Mouse (Mus musculus): ENCODE data around the gene Mapk8ip3. TPM values are rescaled to one million over a fixed set of nuclear protein-coding genes. Genes with fewer than 3 reads are reported as not detected.

Mapk8ip3 gene
- polyA plus RNA-seq, 1 experiment: 59.5 TPM

GRCm38 (mm10) chr17:24899153-24899552, 37.6 kb downstream of the Mapk8ip3 start:
- no peaks in the 10 kb centered on the region for H3K4me1 ChIP-seq (ENCODE audit: control insufficient read depth, insufficient read depth, low read length)
- H3K4me3 ChIP-seq (ENCODE audit: low read depth, low read length): no peak overlapping the region
- no peaks in the 10 kb centered on the region for H3K27me3 ChIP-seq (ENCODE audit: control insufficient read depth, insufficient read depth, low read length, poor library complexity, severe bottlenecking)
- no peak overlapping the region for H3K27ac ChIP-seq (ENCODE audit: insufficient read depth, low read length)
- H3K36me3 ChIP-seq (ENCODE audit: control insufficient read depth, insufficient read depth, low read length, poor library complexity, severe bottlenecking): peaks cover 8% of the 10 kb centered on the region; the same call in 1 of the 2 replicates
- no peaks in the 10 kb centered on the region for H3K9me3 ChIP-seq (replicated peaks; ENCODE audit: control insufficient read depth, insufficient read depth, low read length, poor library complexity, severe bottlenecking)
- TF ChIP-seq EP300 (IDR thresholded peaks at IDR 0.05; ENCODE audit: insufficient read depth, low read depth, low read length) (no peak), POLR2A (IDR thresholded peaks at IDR 0.05; ENCODE audit: insufficient read depth, low read length) (no peak), CTCF (IDR thresholded peaks at IDR 0.05; ENCODE audit: low read depth, low read length) (no peak)
- H3K9ac ChIP-seq (ENCODE audit: low read depth, poor library complexity, severe bottlenecking): no peak overlapping the region

DNA sequence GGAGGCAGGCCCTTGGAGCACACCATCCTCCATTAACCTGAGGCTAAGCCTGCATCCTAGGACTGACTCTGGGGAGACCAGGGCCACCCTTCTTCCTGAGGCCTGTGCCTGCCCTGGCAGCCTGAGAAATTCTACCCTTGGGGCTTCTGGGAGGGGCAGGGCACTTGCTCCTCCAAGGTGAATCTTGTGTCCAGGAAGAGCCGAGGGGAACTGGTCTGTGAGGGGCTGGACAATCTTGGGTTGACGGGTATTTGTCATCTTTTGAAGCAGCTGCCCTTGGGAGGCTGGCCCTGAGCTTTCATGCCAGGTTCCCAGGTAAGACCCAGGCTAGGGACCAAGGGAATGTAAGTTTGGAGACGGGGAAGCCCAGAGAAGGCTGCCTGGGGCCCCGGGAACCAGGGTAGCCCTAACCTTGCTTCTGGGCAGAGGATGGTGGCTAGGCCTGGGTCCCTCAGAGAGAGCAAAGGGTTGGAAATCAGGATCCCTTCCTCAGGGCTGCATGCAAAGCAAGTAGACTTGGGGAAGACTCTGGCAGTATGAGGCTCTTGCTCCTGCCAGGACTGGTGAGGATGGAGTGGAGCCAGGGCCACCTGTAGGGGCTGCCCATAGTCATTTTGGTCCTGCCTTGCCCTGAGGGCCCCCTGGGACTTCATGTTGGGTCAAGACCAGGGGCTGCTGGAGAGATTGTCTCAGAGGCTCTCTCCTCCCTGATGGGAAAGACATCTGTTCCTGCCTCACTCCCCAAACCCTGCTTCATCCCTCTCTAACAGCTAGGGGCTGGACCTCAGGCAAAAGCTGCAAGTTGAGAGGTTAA, 38.5 kb downstream of the Mapk8ip3 start:
- Histone ChIP-seq H3K9me3 (replicated peaks; ENCODE audit: control insufficient read depth, insufficient read depth, low read length, poor library complexity, severe bottlenecking) (no peaks in the 10 kb centered on the region), H3K27ac (ENCODE audit: insufficient read depth, low read length) (no peak overlapping the region), H3K4me1 (ENCODE audit: control insufficient read depth, insufficient read depth, low read length) (no peaks in the 10 kb centered on the region), H3K4me3 (ENCODE audit: low read depth, low read length) (no peak overlapping the region), H3K9ac (ENCODE audit: low read depth, poor library complexity, severe bottlenecking) (no peak overlapping the region), H3K27me3 (ENCODE audit: control insufficient read depth, insufficient read depth, low read length, poor library complexity, severe bottlenecking) (no peaks in the 10 kb centered on the region), H3K36me3 (ENCODE audit: control insufficient read depth, insufficient read depth, low read length, poor library complexity, severe bottlenecking) (peaks cover 8% of the 10 kb centered on the region; the same call in 1 of the 2 replicates)
- TF ChIP-seq POLR2A (IDR thresholded peaks at IDR 0.05; ENCODE audit: insufficient read depth, low read length): no peak
- TF ChIP-seq EP300 (IDR thresholded peaks at IDR 0.05; ENCODE audit: insufficient read depth, low read depth, low read length): no peak
- TF ChIP-seq CTCF (IDR thresholded peaks at IDR 0.05; ENCODE audit: low read depth, low read length): no peak

DNA sequence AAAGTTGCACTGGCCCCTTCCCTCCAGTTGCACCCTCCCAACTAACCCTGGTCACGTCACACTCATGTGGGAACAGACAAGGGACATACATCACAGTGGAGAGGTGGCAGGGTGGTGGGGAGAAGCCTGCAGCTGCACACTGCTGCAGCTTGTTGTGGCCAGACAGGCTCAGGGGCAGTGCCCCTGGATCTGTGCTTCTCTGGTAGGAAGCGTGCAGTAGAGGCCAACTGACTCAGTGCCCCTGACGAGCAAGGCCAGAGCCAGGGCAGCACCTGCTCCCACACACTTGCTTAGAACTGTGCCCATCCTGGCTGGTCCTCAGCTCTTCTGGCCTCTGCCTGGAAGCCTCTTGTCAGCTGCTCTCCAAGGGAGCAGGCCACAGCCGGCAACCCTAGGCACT, 39.2 kb downstream of the Mapk8ip3 start:
- Histone ChIP-seq H3K36me3 (ENCODE audit: control insufficient read depth, insufficient read depth, low read length, poor library complexity, severe bottlenecking) (peaks cover 8% of the 10 kb centered on the region; the same call in 1 of the 2 replicates), H3K4me1 (ENCODE audit: control insufficient read depth, insufficient read depth, low read length) (no peaks in the 10 kb centered on the region), H3K9ac (ENCODE audit: low read depth, poor library complexity, severe bottlenecking) (no peak overlapping the region), H3K9me3 (replicated peaks; ENCODE audit: control insufficient read depth, insufficient read depth, low read length, poor library complexity, severe bottlenecking) (no peaks in the 10 kb centered on the region), H3K27ac (ENCODE audit: insufficient read depth, low read length) (no peak overlapping the region), H3K4me3 (ENCODE audit: low read depth, low read length) (no peak overlapping the region), H3K27me3 (ENCODE audit: control insufficient read depth, insufficient read depth, low read length, poor library complexity, severe bottlenecking) (no peaks in the 10 kb centered on the region)
- TF ChIP-seq CTCF (IDR thresholded peaks at IDR 0.05; ENCODE audit: low read depth, low read length) (no peak), EP300 (IDR thresholded peaks at IDR 0.05; ENCODE audit: insufficient read depth, low read depth, low read length) (no peak), POLR2A (IDR thresholded peaks at IDR 0.05; ENCODE audit: insufficient read depth, low read length) (no peak)

DNA sequence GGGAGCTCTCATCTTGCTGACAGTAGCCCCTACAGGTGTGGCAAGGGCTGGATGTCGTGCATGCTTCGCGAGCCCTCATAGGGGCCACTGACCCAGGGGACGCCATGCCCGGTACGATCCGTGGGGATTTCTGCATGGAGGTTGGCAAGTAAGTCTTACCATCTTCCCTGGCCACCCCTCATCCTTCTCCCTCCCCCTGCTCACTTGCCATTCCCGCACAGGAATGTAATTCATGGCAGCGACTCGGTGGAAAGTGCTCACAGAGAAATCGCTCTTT, 39.8 kb downstream of the Mapk8ip3 start:
- no peaks in the 10 kb centered on the region for H3K27me3 ChIP-seq (ENCODE audit: control insufficient read depth, insufficient read depth, low read length, poor library complexity, severe bottlenecking)
- H3K4me3 ChIP-seq (ENCODE audit: low read depth, low read length): peak overlapping the region; percentile 92
- no peaks in the 10 kb centered on the region for H3K4me1 ChIP-seq (ENCODE audit: control insufficient read depth, insufficient read depth, low read length)
- H3K9me3 ChIP-seq (replicated peaks; ENCODE audit: control insufficient read depth, insufficient read depth, low read length, poor library complexity, severe bottlenecking): no peaks in the 10 kb centered on the region
- TF ChIP-seq CTCF (IDR thresholded peaks at IDR 0.05; ENCODE audit: low read depth, low read length): no peak
- no peak for TF ChIP-seq POLR2A (IDR thresholded peaks at IDR 0.05; ENCODE audit: insufficient read depth, low read length)
- TF ChIP-seq EP300 (IDR thresholded peaks at IDR 0.05; ENCODE audit: insufficient read depth, low read depth, low read length): no peak
- H3K36me3 ChIP-seq (ENCODE audit: control insufficient read depth, insufficient read depth, low read length, poor library complexity, severe bottlenecking): peaks cover 8% of the 10 kb centered on the region; the same call in 1 of the 2 replicates
- peak overlapping the region; percentile 69; the same call in 1 of the 2 replicates for H3K27ac ChIP-seq (ENCODE audit: insufficient read depth, low read length)
- H3K9ac ChIP-seq (ENCODE audit: low read depth, poor library complexity, severe bottlenecking): peak overlapping the region; percentile 68

DNA sequence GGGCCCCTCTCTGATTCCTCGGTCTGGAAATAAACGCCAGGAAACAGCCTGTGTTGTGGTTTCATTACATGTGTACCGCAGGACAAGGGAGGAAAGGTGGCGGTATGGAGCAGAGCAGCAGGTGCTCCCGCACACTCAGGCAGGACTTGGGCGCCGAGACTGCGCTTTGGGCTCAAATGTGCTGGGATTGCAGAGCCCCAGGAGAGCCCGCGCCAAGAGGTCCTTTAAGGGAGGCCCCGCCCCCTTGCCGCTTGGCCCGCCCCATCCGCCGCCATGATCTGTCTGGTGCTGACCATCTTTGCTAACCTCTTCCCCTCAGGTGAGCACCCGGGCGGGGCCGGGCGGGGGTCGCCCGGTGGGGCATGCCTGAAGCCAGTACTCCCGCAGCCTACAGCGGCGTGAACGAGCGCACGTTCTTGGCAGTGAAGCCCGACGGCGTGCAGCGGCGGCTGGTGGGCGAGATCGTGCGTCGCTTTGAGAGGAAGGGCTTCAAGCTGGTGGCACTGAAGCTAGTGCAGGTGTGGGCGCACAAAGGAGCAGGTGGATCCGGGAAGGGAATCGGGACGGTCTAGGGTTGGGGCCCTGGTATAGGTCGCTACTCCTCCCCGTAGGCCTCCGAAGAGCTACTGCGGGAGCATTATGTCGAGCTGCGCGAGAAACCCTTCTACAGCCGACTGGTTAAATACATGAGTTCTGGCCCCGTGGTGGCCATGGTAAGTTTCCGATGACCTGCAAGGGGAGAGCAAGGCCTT, 40.4 kb downstream of the Mapk8ip3 start, which contains the start of gene Nme3:
TSS of gene Nme3 (plus strand) at position 260 of the 752 bp plus-strand sequence.
- H3K27ac ChIP-seq (ENCODE audit: insufficient read depth, low read length): peak within 1 kb of the TSS; percentile 69
- TF ChIP-seq POLR2A (IDR thresholded peaks at IDR 0.05; ENCODE audit: insufficient read depth, low read length) (peak; percentile 19), EP300 (IDR thresholded peaks at IDR 0.05; ENCODE audit: insufficient read depth, low read depth, low read length) (0 out of 2 replicates have a peak, but pooled peaks have one; percentile 5), CTCF (IDR thresholded peaks at IDR 0.05; ENCODE audit: low read depth, low read length) (no peak)
- no peaks in the 10 kb centered on the region for H3K9me3 ChIP-seq (replicated peaks; ENCODE audit: control insufficient read depth, insufficient read depth, low read length, poor library complexity, severe bottlenecking)
- no peaks in the 10 kb centered on the region for H3K27me3 ChIP-seq (ENCODE audit: control insufficient read depth, insufficient read depth, low read length, poor library complexity, severe bottlenecking)
- no peaks in the 10 kb centered on the region for H3K4me1 ChIP-seq (ENCODE audit: control insufficient read depth, insufficient read depth, low read length)
- H3K9ac ChIP-seq (ENCODE audit: low read depth, poor library complexity, severe bottlenecking): peak within 1 kb of the TSS; percentile 68
- peaks cover 3% of the 10 kb centered on the region; the same call in 1 of the 2 replicates for H3K36me3 ChIP-seq (ENCODE audit: control insufficient read depth, insufficient read depth, low read length, poor library complexity, severe bottlenecking)
- H3K4me3 ChIP-seq (ENCODE audit: low read depth, low read length): peak within 1 kb of the TSS; percentile 92
